28 mouse cellular contexts compared by ENCODE assay signal in genomic region chr4:32401459-32401858, GRCm38 (mm10).
DNase-seq lines count a peak whose midpoint lies in the region; ATAC-seq lines count a peak whose summit lies in the region.
"Had no signal": no experiment of that assay in that cellular context is flagged by ENCODE, and none has a peak within 500 bp of the region (broad histone marks: within the 10 kb centered on the region; RNA-seq: fewer than 3 reads in every experiment).

No protein-coding gene starts in this region.

- peak; percentile 83 for DNase-seq in A20 (ENCODE audit: low read depth, low spot score)
- DNase-seq in CD4-positive helper T cell, adult 2 months (ENCODE audit: low read depth, low spot score): peak; percentile 31
- DNase-seq in natural killer cell, adult 2 months (ENCODE audit: low spot score in 2 of 2): peak; percentile 19 to 72
- DNase-seq in kidney, postnatal 14 days: no peak
- no peak for DNase-seq in left cerebral cortex, postnatal 10 days (ENCODE audit: extremely low spot score in 1 of 2, low spot score in 2 of 2)
- DNase-seq: adrenal gland, adult 2 months; adrenal gland, postnatal 36 days; cerebellum, adult 2 months; gastrocnemius, postnatal 25 days; heart, adult 18-20 months; heart, postnatal 36 days; kidney, adult 9 months; kidney, postnatal 25 days; left cerebral cortex, postnatal 4 days; liver, postnatal 0 days; midbrain, embryonic 14.5 days; right cerebral cortex, postnatal 14 days had no signal

- no peak overlapping the region for H3K4me2 ChIP-seq in neural tube, embryonic 15.5 days
- H3K4me2 ChIP-seq: embryonic facial prominence, embryonic 13.5 days; forebrain, embryonic 15.5 days; heart, embryonic 11.5 days; hindbrain, embryonic 12.5 days; liver, embryonic 12.5 days had no signal

- no peaks in the 10 kb centered on the region for H3K27me3 ChIP-seq in neural tube, embryonic 15.5 days (replicated peaks)
- H3K27me3 ChIP-seq: embryonic facial prominence, embryonic 13.5 days; forebrain, embryonic 15.5 days; hindbrain, embryonic 12.5 days; liver, embryonic 12.5 days had no signal

- 0 out of 2 replicates have a peak, but pooled peaks have one; percentile 39 for ATAC-seq in common myeloid progenitor, adult 5-6 weeks (replicated peaks; ENCODE audit: low read depth, poor library complexity, severe bottlenecking)
- ATAC-seq in neural tube, embryonic 15.5 days (ENCODE audit: low FRiP score): no peak
- ATAC-seq: forebrain, embryonic 15.5 days; hindbrain, postnatal 0 days; intestine, postnatal 0 days; liver, embryonic 12.5 days; liver, postnatal 0 days had no signal

- 93% methylated on average over 5 of the region's 5 CpGs for WGBS in neural tube, embryonic 15.5 days

- H3K36me3 ChIP-seq in neural tube, embryonic 15.5 days: no peaks in the 10 kb centered on the region
- H3K36me3 ChIP-seq: embryonic facial prominence, embryonic 13.5 days; forebrain, embryonic 10.5 days; forebrain, embryonic 15.5 days; hindbrain, embryonic 12.5 days; liver, embryonic 12.5 days had no signal

- no peak overlapping the region for H3K4me3 ChIP-seq in neural tube, embryonic 15.5 days (replicated peaks)
- H3K4me3 ChIP-seq: embryonic facial prominence, embryonic 13.5 days; forebrain, embryonic 10.5 days; forebrain, embryonic 15.5 days; hindbrain, embryonic 12.5 days; liver, embryonic 12.5 days had no signal

- intact Hi-C loops in left cerebral cortex, postnatal 10 days (cut with DNase I): no loop called here

- H3K4me1 ChIP-seq in neural tube, embryonic 15.5 days: peaks cover 10% of the 10 kb centered on the region; the same call in 1 of the 2 replicates
- H3K4me1 ChIP-seq: forebrain, embryonic 10.5 days; liver, embryonic 12.5 days had no signal

- no peak overlapping the region for H3K9ac ChIP-seq in neural tube, embryonic 15.5 days (replicated peaks)
- H3K9ac ChIP-seq: embryonic facial prominence, embryonic 13.5 days; forebrain, embryonic 15.5 days; hindbrain, embryonic 12.5 days; liver, embryonic 12.5 days; liver, postnatal 0 days had no signal

- H3K27ac ChIP-seq in neural tube, embryonic 15.5 days (replicated peaks): no peak overlapping the region
- H3K27ac ChIP-seq: embryonic facial prominence, embryonic 13.5 days; forebrain, embryonic 10.5 days; forebrain, embryonic 15.5 days; hindbrain, embryonic 12.5 days; hindbrain, postnatal 0 days; liver, embryonic 12.5 days; macrophage had no signal

- no peaks in the 10 kb centered on the region for H3K9me3 ChIP-seq in neural tube, embryonic 15.5 days (replicated peaks)
- H3K9me3 ChIP-seq: embryonic facial prominence, embryonic 13.5 days; forebrain, embryonic 10.5 days; forebrain, embryonic 15.5 days; hindbrain, embryonic 12.5 days; liver, embryonic 12.5 days had no signal

Comparison
In these comparisons a context has a peak if more than half of its experiments do, and no peak if none do; other contexts are left out.
1. DNase-seq: peak in A20 (single experiment), CD4-positive helper T cell, adult 2 months (single experiment) and natural killer cell, adult 2 months (2 of 2); none in kidney, postnatal 14 days (single experiment) and left cerebral cortex, postnatal 10 days (0 of 2).